Mouse (Mus musculus): Measurements from ENCODE around the gene Hnrnpf. TPM values are rescaled to one million over a fixed set of nuclear protein-coding genes. Genes with fewer than 3 reads are reported as not detected.

Hnrnpf gene
- 723 and 735 TPM in 2 replicates for polyA plus RNA-seq (2014; fragmentation: Nextera tagmentation; extraction: Ambion mirVana)

DNA sequence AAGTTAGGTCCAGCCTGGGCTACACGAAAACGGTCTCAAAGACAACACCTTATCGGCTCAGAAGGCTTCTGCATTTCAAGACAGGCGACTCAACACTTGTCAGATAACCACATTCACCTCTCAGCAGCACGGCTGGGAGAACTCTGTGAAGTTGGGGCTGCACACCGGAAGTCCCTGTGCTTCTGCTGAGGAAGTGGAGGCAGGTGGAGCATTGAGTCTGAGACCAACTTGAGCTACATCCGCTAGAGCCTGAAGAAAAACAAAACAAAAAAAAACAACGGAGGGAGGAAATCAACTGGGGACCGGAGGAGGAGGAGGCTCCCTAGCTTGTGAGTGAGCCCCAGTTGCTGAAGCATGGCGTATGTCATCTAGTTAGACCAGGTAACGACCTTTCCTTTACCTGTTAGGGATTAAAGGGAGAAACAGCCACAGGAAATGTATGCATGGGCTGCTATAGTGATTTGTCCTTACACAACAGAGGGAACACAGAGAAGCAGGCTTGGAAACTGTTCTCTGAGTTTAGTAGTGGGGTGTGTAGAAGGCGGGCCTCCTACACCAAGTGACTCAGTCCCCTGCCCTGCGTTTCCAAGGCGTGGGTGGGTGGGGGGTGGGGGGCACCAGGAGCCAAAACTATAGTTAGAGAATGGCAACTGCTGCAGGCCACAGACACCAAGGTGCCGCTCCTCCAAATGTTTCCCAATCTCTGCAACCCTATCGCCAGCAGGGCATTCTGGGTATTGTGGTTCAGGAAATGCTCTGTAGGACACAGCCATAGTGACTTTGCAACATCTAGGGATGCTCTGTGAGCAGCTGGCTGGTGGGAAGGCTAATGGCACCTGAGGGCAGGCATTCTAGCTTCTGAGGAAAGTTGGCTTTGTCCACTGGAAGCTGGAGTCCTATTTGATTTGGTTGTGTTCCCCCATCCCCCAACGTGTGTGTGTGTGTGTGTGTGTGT lies at the start of gene Hnrnpf:
TSS of gene Hnrnpf (plus strand) at position 199 of the 955 bp plus-strand sequence.
- Histone ChIP-seq H3K27ac (ENCODE audit: low read depth, low read length) (no peak within 1 kb of the TSS), H3K36me3 (ENCODE audit: control insufficient read depth, insufficient read depth, low read length) (no peaks in the 10 kb centered on the region), H3K4me2 (no peak within 1 kb of the TSS), H3K27me3 (ENCODE audit: control insufficient read depth, insufficient read depth, low read length) (no peaks in the 10 kb centered on the region), H3K9ac (ENCODE audit: low read length) (no peak within 1 kb of the TSS), H3K9me3 (ENCODE audit: control insufficient read depth, low read length) (no peaks in the 10 kb centered on the region), H3K4me1 (ENCODE audit: control insufficient read depth, insufficient read depth, low read length) (peaks cover under 1% of the 10 kb centered on the region), H3K4me3 (ENCODE audit: low read depth, low read length) (no peak within 1 kb of the TSS)
- WGBS: 85% methylated on average over 17 of the region's 17 CpGs
- ATAC-seq (ENCODE audit: low FRiP score) (no peak), DNase-seq (ENCODE audit: low spot score, missing footprints) (no peak)

DNA sequence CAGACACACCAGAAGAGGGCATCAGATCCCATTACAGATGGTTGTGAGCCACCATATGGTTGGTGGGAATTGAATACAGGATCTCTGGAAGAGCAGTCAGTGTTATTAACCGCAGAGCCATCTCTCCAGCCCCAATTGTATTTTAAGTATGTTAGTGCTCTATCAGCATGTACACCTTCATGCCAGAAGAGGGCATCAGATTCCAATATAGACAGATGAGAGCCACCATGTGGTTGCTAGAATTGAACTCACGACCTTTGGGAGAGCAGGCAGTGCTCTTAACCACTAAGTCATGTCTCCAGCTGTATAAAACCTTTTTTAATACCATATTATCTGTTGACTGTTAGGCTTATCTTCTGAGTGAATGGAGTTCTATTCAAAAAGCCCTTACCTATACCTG lies 48.4 kb upstream of the Hnrnpf start:
- no peak overlapping the region for H3K4me3 ChIP-seq (ENCODE audit: low read depth, low read length)
- H3K36me3 ChIP-seq (ENCODE audit: control insufficient read depth, insufficient read depth, low read length): peaks cover 10% of the 10 kb centered on the region
- no peaks in the 10 kb centered on the region for H3K4me1 ChIP-seq (ENCODE audit: control insufficient read depth, insufficient read depth, low read length)
- H3K9ac ChIP-seq (ENCODE audit: low read length): no peak overlapping the region
- no peaks in the 10 kb centered on the region for H3K27me3 ChIP-seq (ENCODE audit: control insufficient read depth, insufficient read depth, low read length)
- no peak overlapping the region for H3K27ac ChIP-seq (ENCODE audit: low read depth, low read length)
- 67% methylated on average over 2 of the region's 2 CpGs for WGBS
- ATAC-seq (ENCODE audit: low FRiP score): no peak
- no peak overlapping the region for H3K4me2 ChIP-seq
- no peak for DNase-seq (ENCODE audit: low spot score, missing footprints)
- H3K9me3 ChIP-seq (ENCODE audit: control insufficient read depth, low read length): no peaks in the 10 kb centered on the region

DNA sequence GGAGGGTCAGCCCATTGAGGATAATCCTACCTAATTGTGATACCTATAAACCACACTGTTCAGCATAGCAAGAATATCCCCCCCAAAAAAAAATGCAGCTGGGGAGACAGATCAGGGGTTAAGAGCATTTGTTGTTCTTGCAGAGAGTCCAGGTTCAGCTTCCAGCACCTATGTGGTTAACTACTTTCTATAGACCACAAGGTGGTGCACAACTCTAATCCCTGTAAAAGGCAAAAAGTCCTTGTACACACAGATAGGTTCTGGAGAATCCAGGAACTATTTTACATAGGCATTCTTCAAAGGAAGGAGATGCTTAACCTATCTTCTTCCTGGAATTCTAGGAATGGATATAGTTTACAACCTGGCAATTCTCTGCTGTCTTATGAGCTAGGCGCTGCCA lies 42.1 kb upstream of the Hnrnpf start:
- Histone ChIP-seq H3K9me3 (ENCODE audit: control insufficient read depth, low read length) (no peaks in the 10 kb centered on the region), H3K9ac (ENCODE audit: low read length) (no peak overlapping the region), H3K27me3 (ENCODE audit: control insufficient read depth, insufficient read depth, low read length) (no peaks in the 10 kb centered on the region), H3K27ac (ENCODE audit: low read depth, low read length) (no peak overlapping the region), H3K4me2 (no peak overlapping the region), H3K36me3 (ENCODE audit: control insufficient read depth, insufficient read depth, low read length) (no peaks in the 10 kb centered on the region), H3K4me1 (ENCODE audit: control insufficient read depth, insufficient read depth, low read length) (no peaks in the 10 kb centered on the region), H3K4me3 (ENCODE audit: low read depth, low read length) (no peak overlapping the region)
- WGBS: 86% methylated on average over 1 of the region's 1 CpGs
- DNase-seq (ENCODE audit: low spot score, missing footprints) (no peak), ATAC-seq (ENCODE audit: low FRiP score) (no peak)

DNA sequence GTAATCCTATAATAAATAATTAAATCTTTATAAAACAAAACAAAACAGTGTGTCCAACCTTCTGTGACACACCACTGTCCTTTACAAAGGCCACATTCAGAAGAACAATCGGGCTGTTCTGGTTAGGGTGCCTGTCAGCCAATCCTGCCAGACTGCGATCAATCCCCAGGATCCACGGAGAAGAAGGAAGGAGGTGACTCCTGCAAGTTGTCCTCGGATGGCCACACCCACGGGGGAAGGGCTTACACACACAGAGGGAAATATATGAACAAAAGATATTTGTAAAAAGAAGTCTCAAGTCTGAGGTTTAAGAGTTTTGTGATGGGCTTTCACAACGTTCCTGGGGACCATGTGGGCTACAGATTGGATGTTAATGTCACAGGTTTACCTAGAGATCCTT lies 38.3 kb upstream of the Hnrnpf start, which contains the start of gene Zfp239:
TSS of gene Zfp239 (plus strand) at position 253 of the 400 bp plus-strand sequence.
- whole genome bisulfite sequencing: 67% methylated on average over 6 of the region's 6 CpGs
- Histone ChIP-seq H3K9ac (ENCODE audit: low read length) (peak within 1 kb of the TSS; percentile 85), H3K4me1 (ENCODE audit: control insufficient read depth, insufficient read depth, low read length) (peaks cover 5% of the 10 kb centered on the region), H3K27me3 (ENCODE audit: control insufficient read depth, insufficient read depth, low read length) (no peaks in the 10 kb centered on the region), H3K27ac (ENCODE audit: low read depth, low read length) (no peak within 1 kb of the TSS), H3K9me3 (ENCODE audit: control insufficient read depth, low read length) (no peaks in the 10 kb centered on the region), H3K36me3 (ENCODE audit: control insufficient read depth, insufficient read depth, low read length) (no peaks in the 10 kb centered on the region), H3K4me3 (ENCODE audit: low read depth, low read length) (peak within 1 kb of the TSS; percentile 78), H3K4me2 (peak within 1 kb of the TSS; percentile 94)
- DNase-seq (ENCODE audit: low spot score, missing footprints) (no peak), ATAC-seq (ENCODE audit: low FRiP score) (no peak)

DNA sequence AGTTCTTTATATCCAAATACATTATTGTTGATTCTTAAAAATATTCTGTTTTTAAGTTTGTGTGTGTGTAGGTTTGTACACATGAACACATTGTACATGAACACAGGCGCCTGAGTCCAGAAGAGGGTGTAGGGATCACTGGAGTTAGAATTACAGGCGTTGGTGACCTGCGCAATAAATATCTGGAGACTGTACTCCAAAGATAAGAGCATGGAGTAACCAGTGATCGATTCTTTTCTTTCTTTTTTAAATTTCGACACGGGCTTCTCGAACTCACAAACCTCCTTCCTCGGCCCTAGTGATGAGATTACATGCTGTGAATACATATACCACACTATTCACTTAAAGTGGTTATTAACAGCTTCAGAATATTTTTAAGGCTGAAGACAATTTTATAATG lies 37.7 kb upstream of the Hnrnpf start:
- H3K4me3 ChIP-seq (ENCODE audit: low read depth, low read length): no peak overlapping the region
- 76% methylated on average over 8 of the region's 8 CpGs for WGBS
- ATAC-seq (ENCODE audit: low FRiP score) (peak; percentile 22; the same call in 1 of the 2 replicates), DNase-seq (ENCODE audit: low spot score, missing footprints) (no peak)
- no peaks in the 10 kb centered on the region for H3K9me3 ChIP-seq (ENCODE audit: control insufficient read depth, low read length)
- H3K4me1 ChIP-seq (ENCODE audit: control insufficient read depth, insufficient read depth, low read length): peaks cover 5% of the 10 kb centered on the region
- H3K9ac ChIP-seq (ENCODE audit: low read length): peak overlapping the region; percentile 85; the same call in 1 of the 2 replicates
- no peaks in the 10 kb centered on the region for H3K36me3 ChIP-seq (ENCODE audit: control insufficient read depth, insufficient read depth, low read length)
- peak overlapping the region; percentile 94 for H3K4me2 ChIP-seq
- no peaks in the 10 kb centered on the region for H3K27me3 ChIP-seq (ENCODE audit: control insufficient read depth, insufficient read depth, low read length)
- no peak overlapping the region for H3K27ac ChIP-seq (ENCODE audit: low read depth, low read length)

DNA sequence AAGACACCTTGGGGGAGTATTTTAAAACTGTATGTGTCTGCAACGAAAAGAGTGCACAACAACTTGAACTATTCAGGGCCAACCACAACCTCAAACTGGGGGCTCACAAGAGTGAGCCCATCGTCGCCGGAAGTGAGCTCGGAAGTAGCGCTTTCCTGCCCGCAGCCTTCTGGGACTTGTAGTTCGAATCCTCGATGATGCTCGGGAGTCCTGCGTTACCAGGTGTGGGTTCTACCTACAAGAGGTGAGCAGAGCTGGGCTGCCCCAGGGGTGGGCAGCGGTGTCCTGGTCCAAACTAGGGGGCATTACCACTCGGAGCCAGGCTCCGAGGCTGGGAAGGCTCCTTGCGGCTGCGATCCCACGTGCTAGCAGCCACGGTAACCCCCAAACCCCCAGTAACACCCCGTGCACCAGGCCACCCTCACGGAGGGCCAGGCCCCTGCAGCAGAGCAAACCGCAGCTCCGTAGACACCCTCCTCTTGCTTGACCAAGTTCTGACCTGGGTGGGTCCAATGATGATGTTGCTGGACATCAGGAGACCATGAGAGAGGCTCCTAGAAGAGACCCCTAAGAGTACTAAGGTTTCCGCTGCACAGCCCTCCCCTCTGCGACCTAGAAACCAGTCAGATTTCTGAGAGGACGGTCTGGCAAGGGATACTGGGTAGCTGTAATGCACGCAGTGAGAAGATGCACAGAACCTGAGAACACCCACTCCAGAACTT lies 37.1 kb upstream of the Hnrnpf start:
- peak; percentile 89 for ATAC-seq (ENCODE audit: low FRiP score)
- Histone ChIP-seq H3K9ac (ENCODE audit: low read length) (peak overlapping the region; percentile 85), H3K36me3 (ENCODE audit: control insufficient read depth, insufficient read depth, low read length) (no peaks in the 10 kb centered on the region), H3K4me1 (ENCODE audit: control insufficient read depth, insufficient read depth, low read length) (peaks cover 5% of the 10 kb centered on the region), H3K27ac (ENCODE audit: low read depth, low read length) (no peak overlapping the region), H3K4me3 (ENCODE audit: low read depth, low read length) (peak overlapping the region; percentile 78), H3K27me3 (ENCODE audit: control insufficient read depth, insufficient read depth, low read length) (no peaks in the 10 kb centered on the region), H3K4me2 (peak overlapping the region; percentile 94), H3K9me3 (ENCODE audit: control insufficient read depth, low read length) (no peaks in the 10 kb centered on the region)
- WGBS: 3% methylated on average over 26 of the region's 26 CpGs
- DNase-seq (ENCODE audit: low spot score, missing footprints): peak; percentile 95

DNA sequence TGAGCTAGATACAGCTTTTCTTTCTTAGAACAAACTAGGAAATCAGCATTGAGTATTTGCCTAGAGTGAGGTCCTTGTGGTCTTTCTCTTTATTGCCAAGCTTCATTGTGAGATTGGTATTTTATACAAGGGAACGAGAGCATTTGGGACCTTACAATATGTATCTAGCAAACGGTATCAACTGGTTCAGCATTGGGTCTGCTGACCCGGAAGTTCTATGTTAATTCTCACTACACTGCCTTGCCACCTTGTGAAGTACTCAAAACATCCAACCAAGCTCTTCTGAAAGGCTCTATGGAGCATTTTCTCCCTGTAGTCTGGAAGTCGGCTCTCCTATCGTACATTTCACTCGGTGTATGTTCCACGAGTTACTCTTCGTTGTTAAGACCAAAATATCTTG lies 36.4 kb upstream of the Hnrnpf start:
- 95% methylated on average over 8 of the region's 8 CpGs for WGBS

DNA sequence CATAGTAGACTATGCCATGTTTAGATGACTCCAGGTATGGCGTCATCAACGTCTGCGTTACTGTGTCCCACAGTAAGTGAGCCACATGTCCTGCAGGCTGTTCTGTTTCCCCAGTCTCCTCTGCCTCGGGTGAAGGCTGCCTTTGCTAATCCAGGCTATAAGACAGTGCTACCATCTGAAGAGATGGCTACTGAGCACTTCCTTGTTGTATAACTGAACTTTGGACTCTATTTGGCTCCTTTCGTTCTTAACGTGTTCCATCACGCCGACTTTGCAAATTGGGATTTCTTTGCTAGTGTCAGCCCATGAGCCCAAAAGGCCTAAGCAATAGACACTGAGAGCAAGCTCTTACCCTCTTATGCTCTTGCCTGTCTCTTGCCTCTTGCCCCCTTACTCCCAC lies 31.9 kb upstream of the Hnrnpf start:
- H3K9ac ChIP-seq (ENCODE audit: low read length): no peak overlapping the region
- no peak overlapping the region for H3K4me3 ChIP-seq (ENCODE audit: low read depth, low read length)
- no peak for ATAC-seq (ENCODE audit: low FRiP score)
- H3K36me3 ChIP-seq (ENCODE audit: control insufficient read depth, insufficient read depth, low read length): no peaks in the 10 kb centered on the region
- no peak overlapping the region for H3K27ac ChIP-seq (ENCODE audit: low read depth, low read length)
- no peak for DNase-seq (ENCODE audit: low spot score, missing footprints)
- H3K9me3 ChIP-seq (ENCODE audit: control insufficient read depth, low read length): no peaks in the 10 kb centered on the region
- WGBS: 92% methylated on average over 8 of the region's 8 CpGs
- peaks cover 4% of the 10 kb centered on the region for H3K4me1 ChIP-seq (ENCODE audit: control insufficient read depth, insufficient read depth, low read length)
- H3K27me3 ChIP-seq (ENCODE audit: control insufficient read depth, insufficient read depth, low read length): no peaks in the 10 kb centered on the region
- no peak overlapping the region for H3K4me2 ChIP-seq

More for the DNA sequence above, 36.4 kb upstream of the Hnrnpf start:
- Histone ChIP-seq H3K9ac (ENCODE audit: low read length) (peak overlapping the region; percentile 85; the same call in 1 of the 2 replicates), H3K4me2 (peak overlapping the region; percentile 94), H3K4me3 (ENCODE audit: low read depth, low read length) (peak overlapping the region; percentile 78), H3K27ac (ENCODE audit: low read depth, low read length) (no peak overlapping the region), H3K36me3 (ENCODE audit: control insufficient read depth, insufficient read depth, low read length) (no peaks in the 10 kb centered on the region), H3K4me1 (ENCODE audit: control insufficient read depth, insufficient read depth, low read length) (peaks cover 5% of the 10 kb centered on the region), H3K27me3 (ENCODE audit: control insufficient read depth, insufficient read depth, low read length) (no peaks in the 10 kb centered on the region), H3K9me3 (ENCODE audit: control insufficient read depth, low read length) (no peaks in the 10 kb centered on the region)
- ATAC-seq (ENCODE audit: low FRiP score): no peak
- DNase-seq (ENCODE audit: low spot score, missing footprints): no peak

DNA sequence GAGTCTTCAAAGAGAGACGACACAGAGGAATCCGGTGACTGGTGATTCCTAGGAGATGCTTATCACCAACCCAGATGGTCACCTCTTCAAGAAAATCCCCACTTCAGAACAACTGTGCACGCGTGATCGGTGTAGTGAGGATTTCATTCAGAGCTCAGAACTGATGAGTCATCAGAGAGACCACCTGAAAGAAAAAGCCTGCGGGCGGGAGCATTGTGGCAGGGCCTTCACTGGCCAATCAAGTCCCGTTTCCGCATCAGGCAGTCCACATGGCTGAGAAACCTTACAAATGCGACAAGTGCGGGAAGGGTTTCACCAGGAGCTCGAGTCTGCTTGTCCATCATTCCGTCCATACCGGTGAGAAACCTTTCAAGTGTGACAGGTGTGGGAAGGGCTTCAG lies 29.1 kb upstream of the Hnrnpf start:
- no peak overlapping the region for H3K9ac ChIP-seq (ENCODE audit: low read length)
- H3K36me3 ChIP-seq (ENCODE audit: control insufficient read depth, insufficient read depth, low read length): no peaks in the 10 kb centered on the region
- DNase-seq (ENCODE audit: low spot score, missing footprints): no peak
- WGBS: 88% methylated on average over 14 of the region's 14 CpGs
- ATAC-seq (ENCODE audit: low FRiP score): no peak
- no peak overlapping the region for H3K27ac ChIP-seq (ENCODE audit: low read depth, low read length)
- H3K4me2 ChIP-seq: no peak overlapping the region
- H3K9me3 ChIP-seq (ENCODE audit: control insufficient read depth, low read length): no peaks in the 10 kb centered on the region
- H3K27me3 ChIP-seq (ENCODE audit: control insufficient read depth, insufficient read depth, low read length): no peaks in the 10 kb centered on the region
- no peak overlapping the region for H3K4me3 ChIP-seq (ENCODE audit: low read depth, low read length)
- H3K4me1 ChIP-seq (ENCODE audit: control insufficient read depth, insufficient read depth, low read length): no peaks in the 10 kb centered on the region
